Mouse (Mus musculus) small intestine, adult 2 months (tissue): ENCODE results near the gene Slc18b1.

ENCODE experiments used
- CTCF ChIP-seq: fragments of 200-500 bp; IDR thresholded peaks from 2 replicates; pipeline ENCODE4 v1.5.1; 2012; ENCODE audit warnings: low read depth, mild to moderate bottlenecking, control low read depth, inconsistent platforms, low read length, moderate library complexity, mixed read lengths; ENCODE audit not compliant: insufficient replicate concordance, insufficient read length; ENCODE audit errors: extremely low read depth
- POLR2A ChIP-seq: fragments of 200-500 bp; IDR thresholded peaks from 2 replicates; pipeline ENCODE4 v1.6.1; 2012; ENCODE audit warnings: low read depth, mild to moderate bottlenecking, control low read depth, inconsistent platforms, low read length, moderate library complexity

DNA sequence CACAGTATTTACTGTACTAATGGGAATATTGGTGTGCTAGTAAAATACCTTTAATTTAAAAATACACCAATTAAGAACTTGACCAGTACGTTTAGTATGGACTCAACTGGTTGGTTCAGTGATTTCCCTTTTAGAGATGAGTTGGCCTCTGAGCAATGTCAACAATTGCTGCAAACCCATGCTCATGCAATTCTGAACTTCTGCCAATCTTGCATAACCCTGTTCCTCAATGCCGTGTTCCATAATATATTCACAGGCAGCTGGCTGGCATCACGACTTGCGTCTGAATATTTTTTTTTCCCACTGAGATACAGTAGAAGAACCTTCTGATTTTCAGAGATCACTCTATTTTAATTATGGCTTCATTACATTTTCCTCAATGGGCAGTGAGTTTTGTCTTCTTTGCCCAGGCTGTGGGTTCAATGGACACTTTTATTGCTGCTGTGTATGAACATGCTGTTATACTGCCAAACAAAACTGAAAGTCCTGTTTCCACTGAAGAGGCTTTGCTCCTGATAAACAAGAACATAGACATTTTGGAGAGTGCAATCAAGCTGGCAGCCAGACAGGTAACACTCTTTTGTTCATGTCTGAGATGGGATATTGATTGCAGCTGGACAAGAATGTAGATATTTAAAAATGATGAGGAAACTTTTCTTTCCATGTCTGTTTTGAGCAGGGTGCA, 54.6 kb downstream of the Slc18b1 start, which contains the start of gene Vnn3:
- TF ChIP-seq CTCF (no peak), POLR2A (no peak)
